Mouse (Mus musculus): ENCODE results near the gene Xlr. TPM values are rescaled to one million over a fixed set of nuclear protein-coding genes. Genes with fewer than 3 reads are reported as not detected.
"Not testable (repeated sequence)": the region's sequence is repeated elsewhere in the genome, so short reads cannot be mapped to it uniquely, and the experiment has no call there.

Xlr gene
- under 1 TPM; 0.54 to 0.74 TPM for total RNA-seq (2021)

DNA sequence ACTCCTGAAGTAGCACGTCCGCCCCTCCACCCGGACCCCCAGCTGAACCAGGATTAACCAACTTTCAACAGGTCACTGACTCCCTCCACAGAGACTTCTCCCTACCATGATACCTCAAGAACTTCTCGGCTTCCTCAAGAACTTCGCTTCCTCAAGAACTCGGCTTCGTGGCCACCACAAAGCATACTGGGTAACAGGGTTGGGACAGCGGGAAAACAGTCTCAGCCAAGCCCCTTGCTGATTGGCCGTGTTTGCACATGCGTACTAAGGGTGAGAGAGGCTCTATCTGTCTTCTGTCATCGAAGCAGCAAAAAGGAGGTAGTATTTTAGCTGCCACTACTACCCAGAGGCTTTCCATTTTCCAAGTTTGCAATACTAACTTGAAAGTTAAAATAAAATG is at the start of gene Xlr:
Xlr (minus strand) TSS at position 188 of the 400 bp plus-strand sequence.
- intact Hi-C loops (cut with DNase I); DNase-seq: not testable (repeated sequence)

DNA sequence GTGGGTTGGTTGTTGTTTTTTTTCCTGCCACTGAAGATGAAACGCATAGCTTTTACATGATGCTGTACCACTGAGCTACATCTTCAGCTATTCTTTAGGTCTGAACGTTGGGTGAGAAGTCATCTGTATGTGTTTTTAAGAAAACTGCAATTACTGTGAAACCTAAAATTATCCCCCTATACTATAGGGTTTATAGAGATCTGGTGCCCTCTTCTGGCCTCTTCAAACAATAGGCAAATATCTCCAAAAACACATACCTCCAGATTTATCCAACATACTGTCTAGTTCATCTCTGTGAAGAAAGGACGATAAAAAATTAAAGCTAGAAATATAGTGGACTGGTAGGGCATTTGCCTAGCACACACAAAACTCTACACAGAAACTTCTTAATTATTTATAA is 1.6 kb upstream of the Xlr start:
- intact Hi-C loops (cut with DNase I), result no loop called here
- no peak for DNase-seq

DNA sequence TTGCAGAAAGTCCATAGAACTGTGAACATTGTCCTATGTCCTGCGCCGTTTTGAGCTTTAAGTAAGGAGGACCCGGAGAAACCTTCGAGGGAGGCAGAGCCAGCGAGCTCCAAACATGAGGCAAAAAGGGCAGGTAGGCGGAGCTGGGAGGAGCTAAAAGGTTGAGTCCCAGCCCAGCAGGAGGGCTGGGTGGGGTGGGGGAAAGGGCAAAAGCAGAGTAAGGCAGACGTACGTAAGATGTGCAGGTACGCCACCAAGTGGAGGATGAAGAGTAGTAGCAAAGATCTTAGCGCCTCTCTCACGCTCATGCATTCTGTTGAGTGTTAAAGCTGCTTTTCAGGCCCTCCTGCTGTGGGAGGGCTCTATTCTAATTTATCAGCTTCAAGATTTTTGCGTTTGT is 21.2 kb downstream of the Xlr start, which contains the start of gene Zfp36l3:
Zfp36l3 (minus strand) TSS at position 119 of the 400 bp plus-strand sequence.
- intact Hi-C loops (cut with DNase I), result no loop called here

DNA sequence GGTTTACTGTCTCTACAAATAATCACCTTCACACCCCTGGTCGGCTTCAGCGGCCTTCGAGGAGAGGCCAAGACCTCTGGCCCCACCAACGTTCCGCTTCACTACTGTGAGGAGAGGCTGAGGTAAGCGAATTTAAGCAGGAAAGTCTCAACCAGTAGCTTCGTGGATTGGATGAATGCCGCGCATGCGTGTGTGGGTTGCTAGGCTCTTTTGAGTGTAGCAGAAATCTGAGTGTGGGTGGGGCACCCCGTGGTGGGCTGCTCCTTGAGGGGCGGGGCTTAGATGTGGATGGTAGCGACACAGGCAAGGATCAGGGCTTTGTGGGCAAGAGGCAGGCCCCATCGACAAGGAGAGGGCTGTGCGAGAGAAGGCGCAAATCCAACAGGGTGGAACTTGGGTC is 39.8 kb downstream of the Xlr start, which contains the start of gene 1700013H16Rik:
1700013H16Rik (minus strand) TSS at position 96 of the 400 bp plus-strand sequence.
- DNase-seq, result no peak
- intact Hi-C loops (cut with DNase I), result no loop called here

More for the DNA sequence above, 21.2 kb downstream of the Xlr start, which contains the start of gene Zfp36l3:
- DNase-seq, result no peak

DNA sequence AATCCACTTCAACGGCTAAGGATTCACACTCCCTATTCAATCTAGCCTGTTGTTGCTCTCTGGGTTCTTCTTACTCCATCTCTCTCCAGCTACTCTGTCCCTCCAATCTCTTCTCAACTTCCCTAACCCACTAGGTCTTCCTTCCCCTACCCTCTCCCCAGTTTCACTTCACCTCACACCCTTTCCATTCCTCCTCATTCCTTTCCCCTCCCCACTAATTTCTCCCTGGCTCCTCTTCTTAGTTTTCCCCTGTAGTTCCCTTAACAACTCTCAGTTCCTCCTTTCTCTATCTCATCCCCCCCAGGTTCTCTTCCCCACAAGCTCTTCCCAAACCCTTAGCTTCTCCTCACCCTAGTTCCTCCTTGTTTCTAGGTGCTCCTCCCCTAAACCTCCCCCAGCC is 44.7 kb downstream of the Xlr start:
- DNase-seq, result no peak
- intact Hi-C loops (cut with DNase I), result no loop called here

DNA sequence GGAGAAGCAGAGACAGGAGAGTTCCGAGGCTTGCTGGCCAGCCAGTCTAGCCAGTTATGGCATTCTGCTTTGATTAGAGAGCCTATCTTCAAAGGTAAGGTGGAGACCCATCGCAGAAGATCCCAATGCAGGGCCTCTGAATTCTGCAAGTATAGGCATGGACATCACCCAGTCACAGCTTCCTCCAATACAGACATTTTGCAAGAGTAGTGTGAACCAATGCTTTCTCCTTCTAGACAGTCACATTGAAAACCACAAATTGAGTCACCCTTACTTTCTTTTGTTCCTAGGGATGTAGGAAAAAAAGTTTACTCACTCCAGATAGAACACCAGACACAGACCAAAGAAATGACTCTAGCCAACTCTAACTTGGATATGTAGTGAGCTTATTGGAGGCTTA is 68.5 kb downstream of the Xlr start:
- intact Hi-C loops (cut with DNase I), result no loop called here
- no peak for DNase-seq

Other genes with a start within 250 kb of the Xlr start
- gene Rtl8c, start 189.7 kb downstream of the Xlr start, total RNA-seq (2021), result 100 to 1,000 TPM; 154 to 169 TPM
- gene Gm14597, start 188.7 kb downstream of the Xlr start, total RNA-seq (2021), result not detected
- gene Rtl8a, start 154.0 kb downstream of the Xlr start, total RNA-seq (2021), result 100 to 1,000 TPM; 238 to 300 TPM
- gene Rtl8b, start 127.3 kb downstream of the Xlr start, total RNA-seq (2021), result 100 to 1,000 TPM; 172 to 200 TPM
- gene 4930502E18Rik, start 72.9 kb downstream of the Xlr start, total RNA-seq (2021), result under 1 TPM in 1 of 2 experiments, not detected in 1; 0.24 TPM
- gene 1700013H16Rik, start 39.9 kb downstream of the Xlr start, total RNA-seq (2021), result not detected
- gene Zfp36l3, start 21.3 kb downstream of the Xlr start, total RNA-seq (2021), result not detected